Mouse (Mus musculus) kidney, adult 18-20 months (tissue): ENCODE measurements around the gene Rere.

Experiments
- DNase-seq: peaks from one replicate; pipeline ENCODE4 v3.0.0; 2021

Rere gene

GRCm38 (mm10) chr4:150625951-150626732, 344.7 kb downstream of the Rere start:
- peak; percentile 86 for DNase-seq

- peak; percentile 40 for DNase-seq
Measured at GRCm38 (mm10) chr4:150629266-150629665, 347.8 kb downstream of the Rere start.

GRCm38 (mm10) chr4:150635568-150635967, 354.1 kb downstream of the Rere start:
- no peak for DNase-seq

DNA sequence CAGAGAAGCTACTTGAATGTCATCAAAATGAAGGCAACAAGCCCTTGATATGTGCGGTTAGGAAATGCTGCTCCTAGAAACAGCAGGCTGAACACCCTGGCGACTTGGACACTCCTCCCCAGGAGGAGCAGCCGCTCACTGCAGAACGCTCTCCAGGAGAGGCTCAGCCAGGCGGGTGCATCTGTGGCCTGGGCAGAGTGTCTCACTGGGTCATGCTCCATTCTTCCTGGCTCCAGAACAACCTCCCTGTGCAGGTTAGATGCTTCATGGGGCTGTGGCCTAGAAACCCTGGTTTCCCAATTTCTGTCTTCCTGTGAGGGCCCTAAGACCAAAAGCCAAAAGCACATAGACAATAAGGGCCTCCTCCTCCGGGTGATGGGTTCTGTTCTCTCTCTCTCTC, 355.2 kb downstream of the Rere start:
- DNase-seq, result no peak

- DNase-seq, result no peak
Measured at GRCm38 (mm10) chr4:150644299-150644698, 362.9 kb downstream of the Rere start.

DNA sequence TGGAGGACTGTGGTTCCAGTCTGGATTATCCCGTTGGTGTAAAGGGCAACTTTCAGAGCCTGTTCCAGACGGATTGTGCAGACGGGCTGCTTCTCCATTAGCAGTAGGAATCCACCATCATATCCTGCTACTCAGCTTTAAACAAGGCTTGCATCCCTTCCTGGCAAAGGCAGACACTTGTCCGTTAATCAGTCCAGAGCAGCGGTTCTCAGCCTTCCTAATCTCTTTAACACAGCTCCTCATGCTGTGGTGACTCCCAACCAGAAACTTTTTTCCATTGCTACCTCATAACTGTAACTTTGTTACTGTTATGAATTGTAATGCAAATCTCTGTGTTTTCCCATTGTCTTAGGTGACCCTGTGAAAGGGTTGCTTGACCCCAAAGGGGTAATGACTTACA, 367.9 kb downstream of the Rere start:
- DNase-seq, result no peak

- no peak for DNase-seq
Measured at GRCm38 (mm10) chr4:150651390-150652277, 370.2 kb downstream of the Rere start, which contains the start of gene Slc45a1. TSS of gene Slc45a1 (minus strand) at chr4:150652174.

DNA sequence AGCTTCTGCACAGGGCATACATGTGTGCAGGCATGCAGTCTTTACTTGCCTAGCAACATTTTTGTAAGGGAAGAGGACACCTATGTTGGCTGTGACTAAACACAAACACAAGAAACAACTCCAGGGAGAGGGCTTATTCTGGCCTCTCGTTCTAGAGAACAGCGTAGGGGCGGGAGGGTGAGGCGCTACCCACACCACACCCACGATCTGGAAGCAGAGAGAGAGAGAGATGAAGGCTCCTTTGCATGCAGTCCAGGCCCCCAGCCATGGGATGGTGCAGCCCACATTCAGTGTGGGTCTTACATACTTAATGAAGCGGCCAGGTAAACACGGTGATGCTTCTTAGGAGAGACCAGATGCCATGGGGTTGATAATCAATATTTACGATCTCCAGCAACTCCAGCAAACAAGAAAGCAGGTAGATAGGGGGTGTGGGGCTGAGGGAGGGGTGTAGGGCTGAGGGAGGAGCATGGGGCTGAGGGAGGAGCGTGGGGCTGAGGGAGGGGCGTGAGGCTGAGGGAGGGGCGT, 371.7 kb downstream of the Rere start:
- DNase-seq, result no peak

- peak; percentile 83 for DNase-seq
Measured at GRCm38 (mm10) chr4:150655989-150656388, 374.5 kb downstream of the Rere start.

GRCm38 (mm10) chr4:150656504-150656903, 375.1 kb downstream of the Rere start:
- peak; percentile 53 for DNase-seq

- peak; percentile 42 for DNase-seq
Measured at GRCm38 (mm10) chr4:150659926-150660610, 378.6 kb downstream of the Rere start.

DNA sequence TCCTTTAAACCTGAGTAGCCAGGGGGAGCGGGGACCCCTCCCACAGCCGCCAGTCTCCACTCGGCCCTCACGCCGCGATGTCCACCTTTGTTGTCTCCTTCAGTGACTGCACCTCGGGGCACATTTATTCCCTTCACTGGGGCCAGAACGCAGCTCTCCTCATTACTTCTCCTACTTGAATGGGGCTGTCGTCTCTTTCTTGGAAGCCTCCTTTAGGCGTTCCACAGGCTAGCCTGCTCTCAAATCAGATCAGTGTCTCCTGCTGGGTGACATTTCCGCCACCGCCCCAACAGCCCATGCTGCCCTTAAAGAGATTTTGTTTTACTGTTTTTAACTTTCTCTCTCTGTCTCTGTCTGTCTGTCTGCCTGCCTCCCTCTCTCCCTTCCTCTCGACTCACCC, 380.4 kb downstream of the Rere start:
- no peak for DNase-seq

- no peak for DNase-seq
Measured at GRCm38 (mm10) chr4:150663192-150663591, 381.7 kb downstream of the Rere start.

- DNase-seq, result no peak
Measured at GRCm38 (mm10) chr4:150664726-150665125, 383.3 kb downstream of the Rere start.

DNA sequence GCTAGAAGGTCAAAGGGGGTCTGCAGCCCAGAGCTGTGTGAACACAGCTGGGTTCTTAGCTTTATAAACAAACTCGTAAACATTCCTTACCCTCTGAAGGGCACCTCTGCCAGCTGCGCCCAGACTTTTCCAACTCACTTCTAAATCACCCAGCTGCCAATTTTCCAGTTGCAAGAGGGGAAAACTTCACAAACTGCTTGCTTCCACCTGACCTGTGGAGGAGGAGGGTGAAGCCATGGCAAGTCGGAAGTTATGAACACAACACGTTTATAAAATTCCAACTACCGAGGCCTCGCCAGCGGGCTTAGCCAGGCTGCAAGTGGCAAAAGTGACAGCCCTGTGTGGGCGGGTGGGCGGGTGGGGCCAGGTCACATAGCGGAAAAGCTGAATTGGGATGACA, 384.4 kb downstream of the Rere start:
- DNase-seq, result no peak
